Mouse (Mus musculus) heart, postnatal 0 days (tissue): ENCODE measurements at regions not wholly inside any gene's neighbourhood (a gene's known extent, or its start where the extent isn't known, plus 50 kb on each side); places are given as distances from the start of the nearest gene placed in this dataset.

Source experiments
- ATAC-seq: fragments of 200-750 bp; cut with Nextera tagmentation; 2 replicates; pipeline ENCODE4 v1.8.0; 2017; ENCODE audit warnings: low read depth, moderate number of reproducible peaks, moderate library complexity; ENCODE audit not compliant: insufficient read depth
- DNase-seq: peaks from one replicate; pipeline ENCODE4 v3.0.0-alpha.2; 2016; ENCODE audit warnings: low spot score
- H3K27ac ChIP-seq: fragments of 300-500 bp; sonication (generic); 2 replicates; pipeline ENCODE4 v1.5.1; 2014; ENCODE audit warnings: low read depth, mild to moderate bottlenecking
- H3K27me3 ChIP-seq: fragments of 300-500 bp; sonication (generic); 2 replicates; pipeline ENCODE4 v1.6.1; 2014; ENCODE audit warnings: low read length, mixed read lengths; ENCODE audit not compliant: control insufficient read depth, insufficient read depth
- H3K36me3 ChIP-seq: fragments of 300-500 bp; sonication (generic); replicated peaks from 2 replicates; pipeline ENCODE4 v1.6.1; 2014; ENCODE audit warnings: low read length, mixed read lengths; ENCODE audit not compliant: control insufficient read depth, insufficient read depth
- H3K4me1 ChIP-seq: fragments of 300-500 bp; sonication (generic); 2 replicates; pipeline ENCODE4 v1.6.1; 2014; ENCODE audit warnings: antibody characterized with exemption; ENCODE audit not compliant: control insufficient read depth, insufficient read depth
- H3K4me2 ChIP-seq: fragments of 300-500 bp; sonication (generic); 2 replicates; pipeline ENCODE4 v1.6.1; 2014; ENCODE audit warnings: low read depth, mild to moderate bottlenecking, low read length, moderate library complexity
- H3K4me3 ChIP-seq: fragments of 300-500 bp; sonication (generic); 2 replicates; pipeline ENCODE4 v1.5.1; 2014; ENCODE audit warnings: low read depth, low read length
- H3K9ac ChIP-seq: fragments of 300-500 bp; sonication (generic); replicated peaks from 2 replicates; pipeline ENCODE4 v1.6.1; 2014; ENCODE audit warnings: low read depth, low read length, mixed read lengths
- H3K9me3 ChIP-seq: fragments of 300-500 bp; sonication (generic); replicated peaks from 2 replicates; pipeline ENCODE4 v1.6.1; 2016; ENCODE audit warnings: low read length; ENCODE audit not compliant: control insufficient read depth
- CTCF ChIP-seq: IDR thresholded peaks from 2 replicates; pipeline ENCODE4 v1.5.1; 2016; ENCODE audit warnings: antibody characterized with exemption, control low read depth, low read depth
- EP300 ChIP-seq: IDR thresholded peaks from 2 replicates; pipeline ENCODE4 v1.6.1; 2016; ENCODE audit warnings: antibody characterized with exemption, low read depth
- WGBS: fragments of 180-500 bp; shearing (Covaris S2); extraction: QIAGEN DNeasy Blood & Tissue Kit; methylation state at CpG from one replicate; pipeline ENCODE4 v1.1.7; 2014; 5-methylcytosine and 5-hydroxymethylcytosine counted together

DNA sequence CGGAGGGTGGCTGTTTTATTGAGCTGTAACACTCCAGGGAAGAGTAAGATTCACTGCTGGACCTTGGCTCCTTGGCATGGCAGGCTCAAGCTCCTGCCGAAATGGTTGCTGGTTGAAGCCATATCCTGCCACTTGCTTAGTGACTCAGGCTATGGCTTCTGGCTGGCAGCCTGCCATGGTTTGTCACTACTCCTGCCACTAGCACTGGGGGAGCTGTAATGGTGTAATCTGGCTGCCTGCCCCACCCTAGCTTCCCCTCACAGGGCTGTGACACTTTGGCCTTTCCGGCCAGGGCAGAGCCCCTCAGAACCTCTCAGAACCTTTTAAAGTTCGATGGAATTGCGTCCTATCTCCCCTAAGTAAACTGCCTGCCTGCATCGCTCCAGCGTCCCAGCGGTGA is 424.9 kb downstream of the Prim2 start:
- ATAC-seq, result no peak
- no peak overlapping the region for H3K4me3 ChIP-seq
- H3K4me1 ChIP-seq, result no peaks in the 10 kb centered on the region
- H3K27ac ChIP-seq, result no peak overlapping the region
- H3K36me3 ChIP-seq, result no peaks in the 10 kb centered on the region
- DNase-seq, result no peak
- no peak overlapping the region for H3K9ac ChIP-seq
- no peaks in the 10 kb centered on the region for H3K27me3 ChIP-seq
- H3K4me2 ChIP-seq, result no peak overlapping the region
- H3K9me3 ChIP-seq, result no peaks in the 10 kb centered on the region
- 69% methylated on average over 8 of the region's 8 CpGs for WGBS
- no peak for TF ChIP-seq CTCF
- TF ChIP-seq EP300, result no peak

DNA sequence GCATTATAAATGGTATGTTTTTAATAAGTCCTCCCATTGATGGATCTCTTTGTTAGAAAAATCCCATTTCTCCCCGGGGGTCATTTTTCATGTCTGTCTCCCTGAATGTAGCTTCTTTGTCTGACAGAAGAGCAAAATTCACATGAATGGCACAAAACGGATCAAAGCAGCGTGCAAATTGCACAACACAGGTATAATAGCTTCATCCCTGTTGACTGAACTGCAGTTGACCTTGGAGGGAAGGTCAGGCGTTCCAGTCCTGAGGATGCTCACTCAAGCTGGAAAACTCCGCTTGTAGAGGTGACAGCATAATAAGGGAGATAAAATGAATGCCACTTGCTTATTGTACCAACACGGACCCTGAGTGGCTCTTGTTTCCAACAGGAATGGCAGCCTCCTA is 446.6 kb downstream of the Prim2 start:
- Histone ChIP-seq H3K27ac (no peak overlapping the region), H3K9me3 (no peaks in the 10 kb centered on the region), H3K9ac (no peak overlapping the region), H3K27me3 (no peaks in the 10 kb centered on the region), H3K4me1 (no peaks in the 10 kb centered on the region), H3K4me3 (no peak overlapping the region), H3K36me3 (no peaks in the 10 kb centered on the region), H3K4me2 (no peak overlapping the region)
- WGBS, result 73% methylated on average over 6 of the region's 6 CpGs
- ATAC-seq (no peak), DNase-seq (no peak)
- no peak for TF ChIP-seq EP300
- TF ChIP-seq CTCF, result no peak

DNA sequence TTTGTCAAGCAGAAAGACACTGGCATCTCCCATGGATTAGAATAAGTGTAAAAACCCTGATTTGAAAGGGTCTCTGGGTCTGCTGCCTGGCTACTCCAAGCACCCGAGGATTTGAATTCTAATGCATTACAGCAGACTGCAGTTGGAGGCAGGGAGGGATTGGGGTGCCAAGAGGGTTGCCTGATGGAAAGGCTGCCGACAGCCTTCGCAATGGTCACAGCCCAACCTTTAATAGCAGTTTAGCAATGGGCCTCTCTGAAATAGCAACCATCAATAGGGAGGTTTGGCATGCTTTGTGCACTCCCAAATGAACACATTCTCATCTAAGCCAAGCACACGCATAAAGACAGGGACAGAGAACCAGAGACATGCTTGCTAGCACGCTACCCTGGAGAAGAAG is 454.8 kb downstream of the Prim2 start:
- H3K9ac ChIP-seq, result no peak overlapping the region
- H3K4me1 ChIP-seq, result no peaks in the 10 kb centered on the region
- no peaks in the 10 kb centered on the region for H3K27me3 ChIP-seq
- H3K27ac ChIP-seq, result no peak overlapping the region
- ATAC-seq, result no peak
- no peak overlapping the region for H3K4me2 ChIP-seq
- H3K36me3 ChIP-seq, result no peaks in the 10 kb centered on the region
- no peak for DNase-seq
- TF ChIP-seq EP300, result no peak
- TF ChIP-seq CTCF, result no peak
- WGBS, result 59% methylated on average over 5 of the region's 5 CpGs
- H3K4me3 ChIP-seq, result no peak overlapping the region
- H3K9me3 ChIP-seq, result no peaks in the 10 kb centered on the region

GRCm38 (mm10) chr1:33214394-33214793 is 455.2 kb downstream of the Prim2 start:
- Histone ChIP-seq H3K27ac (no peak overlapping the region), H3K4me1 (no peaks in the 10 kb centered on the region), H3K4me2 (no peak overlapping the region), H3K27me3 (no peaks in the 10 kb centered on the region), H3K36me3 (no peaks in the 10 kb centered on the region), H3K9ac (no peak overlapping the region), H3K9me3 (no peaks in the 10 kb centered on the region), H3K4me3 (no peak overlapping the region)
- ATAC-seq, result no peak
- TF ChIP-seq EP300 (no peak), CTCF (no peak)
- DNase-seq, result no peak
- WGBS, result 91% methylated on average over 1 of the region's 1 CpGs

- no peaks in the 10 kb centered on the region for H3K36me3 ChIP-seq
- WGBS, result 48% methylated on average over 6 of the region's 6 CpGs
- H3K27ac ChIP-seq, result no peak overlapping the region
- TF ChIP-seq EP300 (no peak), CTCF (no peak)
- no peaks in the 10 kb centered on the region for H3K9me3 ChIP-seq
- DNase-seq (no peak), ATAC-seq (no peak)
- no peak overlapping the region for H3K4me2 ChIP-seq
- H3K9ac ChIP-seq, result no peak overlapping the region
- H3K4me3 ChIP-seq, result no peak overlapping the region
- no peaks in the 10 kb centered on the region for H3K27me3 ChIP-seq
- H3K4me1 ChIP-seq, result no peaks in the 10 kb centered on the region; the same call in 1 of the 2 replicates
These were observed 467.9 kb downstream of the Prim2 start for GRCm38 (mm10) chr1:33201571-33202189.

DNA sequence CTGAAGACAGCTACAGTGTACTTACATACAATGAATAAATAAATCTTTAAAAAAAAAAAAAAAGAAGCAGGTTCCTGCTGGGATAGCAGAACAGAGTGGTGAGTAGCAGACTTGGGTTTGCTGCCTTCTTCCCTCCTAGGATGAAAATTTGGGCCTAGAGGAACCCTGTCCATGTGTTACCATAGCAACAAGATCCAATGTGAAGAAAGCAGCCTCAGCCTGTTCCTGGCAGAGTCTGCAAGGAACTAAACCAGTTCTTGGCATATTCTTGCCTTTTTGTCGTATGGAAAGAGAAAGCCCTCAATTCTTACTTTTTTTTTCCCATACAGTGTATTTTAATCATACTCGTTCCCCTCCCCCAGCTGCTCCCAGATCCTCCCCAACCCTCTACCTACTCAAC is 474.5 kb downstream of the Prim2 start:
- H3K4me1 ChIP-seq, result no peaks in the 10 kb centered on the region
- no peaks in the 10 kb centered on the region for H3K36me3 ChIP-seq
- H3K4me2 ChIP-seq, result no peak overlapping the region
- H3K27me3 ChIP-seq, result no peaks in the 10 kb centered on the region
- TF ChIP-seq CTCF (no peak), EP300 (no peak)
- WGBS, result 60% methylated on average over 2 of the region's 2 CpGs
- ATAC-seq (no peak), DNase-seq (no peak)
- no peak overlapping the region for H3K9ac ChIP-seq
- no peak overlapping the region for H3K4me3 ChIP-seq
- no peak overlapping the region for H3K27ac ChIP-seq
- no peaks in the 10 kb centered on the region for H3K9me3 ChIP-seq
